Mouse (Mus musculus) cerebellum, adult 8-10 months (tissue): ENCODE results near the gene Tnks1bp1.

Experiments
- DNase-seq: peaks from one replicate; pipeline ENCODE4 v3.0.0; 2022

Tnks1bp1 gene

DNA sequence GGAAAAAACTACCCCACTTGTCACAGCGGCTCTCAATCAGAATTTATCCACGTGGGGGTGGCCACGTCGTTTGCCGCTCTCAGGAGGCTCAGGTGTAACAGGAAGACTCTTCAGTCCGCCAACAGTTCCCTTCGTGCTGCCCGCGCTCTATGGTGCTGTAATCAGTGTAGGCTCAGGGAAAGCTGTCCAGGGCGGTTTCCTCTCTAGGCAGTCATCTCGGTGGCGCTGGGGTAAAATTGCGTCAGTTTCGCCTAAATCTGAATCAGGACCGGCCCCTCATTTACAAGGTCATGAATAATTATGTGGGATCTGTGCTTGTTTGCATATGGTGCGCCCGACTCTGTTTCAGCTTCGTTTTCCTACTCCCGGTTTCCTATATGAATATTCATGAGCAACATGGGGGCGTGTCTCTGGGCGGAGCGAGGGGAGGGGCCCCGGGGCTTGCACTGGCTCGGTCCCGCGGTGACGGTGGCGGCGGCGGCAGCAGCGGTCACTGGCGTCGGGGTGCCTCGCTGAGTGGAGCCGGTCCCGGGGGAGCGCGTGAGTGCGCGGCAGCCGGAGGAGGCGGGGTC is at the start of gene Tnks1bp1:
Gene Tnks1bp1, plus strand, starts transcription at position 427 of the 572 bp plus-strand sequence.
- peak; percentile 96 for DNase-seq

DNA sequence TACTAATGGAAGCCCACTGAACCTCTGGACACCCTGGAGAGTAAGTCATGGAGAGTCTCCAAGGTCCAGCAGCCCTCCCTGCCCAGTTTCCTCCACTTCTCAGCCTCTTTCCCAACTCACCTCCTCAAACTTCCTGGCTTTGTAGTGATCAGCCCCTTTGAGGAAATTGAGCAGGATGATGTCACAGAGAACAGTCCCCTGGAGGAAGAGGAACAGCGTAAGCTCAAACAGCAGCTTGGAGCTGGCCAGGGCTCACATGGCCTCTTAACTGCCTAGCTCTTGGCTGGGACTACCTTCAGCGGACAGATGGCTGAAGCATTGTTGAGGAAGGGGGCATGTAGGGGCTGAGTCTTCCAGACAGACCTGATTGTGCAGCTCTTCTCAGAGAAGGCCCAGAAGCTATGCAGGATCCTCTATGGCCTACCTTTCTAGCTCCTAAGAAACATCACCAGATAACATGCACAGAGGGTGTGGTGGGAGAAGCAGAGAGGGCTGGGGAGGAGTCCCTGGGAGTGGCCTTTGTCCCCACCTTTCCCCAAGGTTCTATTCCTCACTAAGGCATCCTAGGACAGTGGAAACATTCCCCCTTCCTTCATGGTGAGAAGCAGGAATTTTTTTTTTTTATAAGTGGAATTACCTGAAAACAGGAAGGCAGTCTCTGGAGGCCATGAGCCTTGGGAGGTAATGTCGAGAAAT is 48.2 kb upstream of the Tnks1bp1 start:
- DNase-seq: no peak

DNA sequence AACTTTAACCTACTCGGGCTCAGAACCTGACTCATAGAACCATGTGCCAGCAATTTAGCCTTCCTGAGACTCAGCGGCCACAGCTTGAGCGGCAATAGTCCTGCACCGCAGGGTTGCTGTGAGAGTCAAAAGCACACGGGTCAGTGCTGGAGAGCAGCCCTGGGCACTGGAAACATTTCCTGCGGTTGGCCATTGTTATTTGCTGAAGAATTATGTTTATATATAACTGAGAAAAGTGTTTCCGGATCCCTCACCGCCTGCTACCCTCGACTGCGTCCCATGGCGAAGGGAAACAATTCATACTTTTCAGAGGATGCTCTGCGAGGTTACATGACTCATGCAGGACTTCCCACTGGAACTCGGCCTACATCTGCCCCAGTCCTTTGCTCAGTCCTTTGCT is 46.3 kb upstream of the Tnks1bp1 start:
- no peak for DNase-seq

DNA sequence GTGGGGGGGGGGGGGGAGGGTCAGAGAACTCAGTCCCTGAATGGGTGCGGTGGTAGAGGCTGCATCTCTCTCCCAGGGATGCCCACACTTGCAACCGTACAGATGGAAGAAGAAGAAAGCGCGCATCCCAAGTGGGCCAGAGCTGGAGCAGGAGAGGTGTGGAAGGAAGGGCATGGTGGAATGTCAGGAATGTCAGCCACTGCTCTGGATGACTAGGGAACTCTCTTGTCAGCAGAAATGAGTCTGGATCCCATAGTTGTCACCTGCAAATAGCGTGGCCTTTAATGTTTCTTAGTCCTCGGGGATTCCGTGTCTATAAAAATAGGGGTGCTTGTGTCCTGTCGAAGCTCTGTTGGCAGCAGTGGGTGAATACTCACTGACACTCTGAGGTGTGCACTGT is 45.2 kb upstream of the Tnks1bp1 start:
- no peak for DNase-seq

DNA sequence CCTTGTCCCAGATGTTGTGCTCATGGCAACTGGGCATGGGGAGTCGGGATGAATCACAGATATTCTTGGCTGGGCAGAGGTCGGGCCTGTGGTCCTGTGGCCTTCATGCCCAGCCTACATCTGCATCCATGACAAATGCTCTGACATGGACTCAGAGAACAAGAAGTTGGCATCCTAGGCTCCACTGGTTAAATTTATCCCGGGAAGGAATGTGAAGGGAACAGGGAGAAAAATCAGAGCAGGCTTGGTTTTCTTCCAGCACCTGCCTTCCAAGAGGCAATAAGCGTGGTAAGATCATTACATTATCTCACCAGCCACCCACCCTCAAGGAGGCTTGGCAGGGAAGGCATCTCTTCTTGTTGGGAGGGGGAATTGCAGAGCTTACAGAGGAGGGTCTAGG is 43.5 kb upstream of the Tnks1bp1 start:
- no peak for DNase-seq

DNA sequence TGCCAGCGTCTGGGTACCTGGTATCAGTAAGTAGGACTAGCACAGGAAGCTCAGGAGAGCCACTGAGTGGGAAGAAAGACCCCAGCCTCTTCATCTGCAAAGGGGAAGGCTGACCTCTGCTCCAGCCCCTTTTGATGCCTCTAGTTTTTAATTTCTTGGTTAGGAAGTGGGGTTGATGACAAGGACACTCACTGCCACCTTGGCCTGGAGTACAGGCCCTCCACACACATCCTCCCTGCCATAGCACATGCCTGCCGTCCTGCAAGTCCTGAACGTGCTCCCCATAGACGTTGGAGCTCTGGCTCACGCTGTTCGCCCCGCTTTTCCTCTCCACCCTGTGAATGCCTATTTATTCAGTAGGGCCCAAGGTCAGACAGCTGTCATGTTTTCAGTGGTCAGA is 41.2 kb upstream of the Tnks1bp1 start:
- DNase-seq: no peak

DNA sequence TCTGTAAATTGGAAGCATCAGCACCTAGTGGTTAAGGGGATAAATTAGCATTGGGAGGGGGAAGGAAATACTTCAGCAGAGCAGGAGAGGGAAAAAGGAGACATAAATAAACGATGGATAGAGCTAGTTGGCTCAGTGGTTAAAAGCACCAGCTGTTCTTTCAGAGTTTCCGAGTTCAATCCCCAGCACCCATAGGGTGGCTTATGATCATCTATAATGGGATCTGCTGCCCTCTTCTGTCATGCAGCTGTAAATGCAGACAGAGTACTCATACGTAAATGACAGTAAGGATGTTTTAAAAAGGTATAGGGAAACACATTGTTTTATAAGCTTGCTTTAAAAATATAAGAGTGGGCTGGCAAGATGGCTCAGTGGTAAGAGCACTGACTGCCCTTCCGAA is 40.1 kb upstream of the Tnks1bp1 start:
- peak; percentile 2 for DNase-seq

DNA sequence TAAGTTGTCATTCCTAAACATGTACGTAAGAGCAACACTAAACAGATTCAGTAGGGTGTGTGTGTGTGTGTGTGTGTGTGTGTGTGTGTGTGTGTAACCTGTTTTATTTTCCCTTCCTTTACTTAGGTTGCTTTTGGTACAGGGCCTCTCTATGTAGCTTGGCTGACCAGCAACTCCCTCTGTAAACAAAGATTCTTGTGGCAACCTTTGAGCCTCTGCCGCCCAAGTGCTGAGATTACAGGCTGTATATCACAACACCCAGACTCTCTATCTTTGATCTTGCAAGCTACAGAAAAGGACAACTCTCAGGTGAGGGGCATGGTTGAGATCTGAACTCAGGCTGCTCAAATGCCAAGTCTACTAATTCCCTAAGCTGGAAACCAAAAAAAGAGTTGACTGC is 38.6 kb upstream of the Tnks1bp1 start:
- no peak for DNase-seq

DNA sequence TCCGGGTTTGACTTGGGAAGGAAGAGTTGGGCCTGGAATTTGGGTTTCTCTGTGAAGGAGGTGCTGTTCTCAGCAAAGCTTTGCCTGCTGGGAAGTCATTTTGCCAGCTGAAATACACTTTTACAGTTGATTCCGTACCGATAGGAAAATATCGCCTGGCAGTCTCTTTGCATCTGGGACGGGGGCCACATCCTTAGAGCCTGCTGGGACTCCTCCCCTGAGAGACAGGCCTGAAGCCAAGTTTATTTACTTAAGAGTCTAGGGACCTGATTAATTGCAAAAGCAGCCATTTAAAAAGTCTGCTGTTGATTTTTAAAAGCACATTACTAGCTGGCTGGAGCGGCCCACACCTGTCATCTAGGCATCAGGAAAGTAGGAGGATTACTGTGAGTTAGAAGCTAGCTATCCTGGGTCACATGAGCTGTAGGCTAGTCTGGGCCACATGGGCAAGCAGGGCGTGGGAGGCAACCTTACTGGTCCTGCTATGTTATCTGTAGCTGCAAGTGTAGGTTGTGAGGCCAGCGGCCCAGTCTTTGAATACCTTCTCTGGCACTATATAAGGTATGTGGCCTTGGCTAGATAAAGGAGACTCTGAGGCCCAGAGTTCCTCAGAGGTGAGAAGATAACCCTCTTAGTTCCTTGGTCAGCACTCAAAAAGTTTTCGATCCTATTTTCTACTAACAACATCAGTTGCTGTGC is 35.8 kb upstream of the Tnks1bp1 start:
- no peak for DNase-seq

DNA sequence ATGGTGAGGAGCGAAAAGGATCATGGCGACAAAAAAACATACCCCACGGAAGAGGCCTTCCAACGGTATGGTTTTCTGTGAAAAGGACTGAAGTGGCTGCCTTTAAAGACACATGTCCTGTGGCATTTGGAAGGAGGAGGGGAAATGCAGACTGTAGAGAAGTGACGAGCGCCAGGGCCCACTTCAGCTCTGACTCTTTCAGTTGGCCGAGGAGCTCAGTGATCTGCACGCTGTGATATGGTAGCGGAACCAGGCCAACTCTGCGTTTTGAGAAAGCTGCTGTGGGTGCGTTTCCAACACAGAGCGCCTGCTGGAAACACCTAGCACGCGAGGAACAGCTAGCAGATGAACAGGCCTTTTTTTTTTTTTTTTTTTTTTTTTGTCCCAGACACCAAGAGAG is 35.1 kb upstream of the Tnks1bp1 start:
- DNase-seq: no peak

DNA sequence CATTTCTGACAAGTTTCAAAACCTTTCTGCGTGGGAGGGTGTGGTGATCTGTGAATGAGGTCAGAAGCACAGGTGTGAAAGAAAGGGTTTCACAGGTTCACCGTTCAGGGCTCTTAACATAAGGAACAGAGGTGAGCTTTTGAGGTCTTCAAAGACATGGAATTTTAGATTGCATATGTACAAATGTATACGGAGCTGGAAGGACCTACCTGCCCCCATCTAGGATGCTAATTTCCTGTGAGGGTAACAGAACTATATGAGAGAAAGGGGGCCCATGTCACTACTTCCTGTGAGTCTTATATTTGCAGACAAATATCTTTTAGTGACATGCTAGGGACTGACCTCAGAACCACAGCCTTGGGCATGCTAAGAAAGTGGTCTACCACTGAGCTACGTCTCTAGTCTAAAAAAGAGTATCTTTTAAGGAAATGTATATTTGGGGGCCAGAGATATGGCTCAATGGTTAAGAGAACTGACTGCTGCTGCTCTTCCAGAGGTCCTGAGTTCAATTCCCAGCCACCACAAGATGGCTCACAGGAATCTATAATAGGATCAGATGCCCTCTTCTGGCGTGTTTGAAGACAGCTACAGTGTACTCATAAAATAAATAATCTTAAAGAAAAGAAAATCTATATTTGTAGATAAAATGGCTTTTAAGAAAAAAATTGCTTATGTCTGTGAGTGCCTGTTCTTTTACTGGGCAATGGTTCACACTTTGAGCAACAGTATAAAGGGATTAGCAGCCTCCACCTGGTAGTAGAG is 33.8 kb upstream of the Tnks1bp1 start:
- DNase-seq: no peak

DNA sequence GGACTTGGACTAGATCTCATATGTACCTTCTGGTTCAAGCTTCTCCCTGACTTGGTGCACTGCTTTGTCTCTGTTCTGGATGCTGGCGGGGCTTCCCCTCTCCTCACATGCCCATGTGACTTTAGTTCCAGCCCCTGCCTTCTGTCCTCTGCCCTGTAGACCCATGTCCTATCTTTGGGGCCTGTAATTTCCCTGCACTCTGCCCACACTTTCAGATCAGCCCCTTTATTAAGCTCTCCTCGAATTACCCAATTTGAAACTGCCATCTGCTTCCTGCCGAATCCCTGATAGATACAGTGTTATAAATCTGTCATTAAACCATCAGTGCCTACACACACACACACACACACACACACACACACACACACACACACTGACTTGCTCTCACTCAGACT is 33.2 kb upstream of the Tnks1bp1 start:
- DNase-seq: no peak

DNA sequence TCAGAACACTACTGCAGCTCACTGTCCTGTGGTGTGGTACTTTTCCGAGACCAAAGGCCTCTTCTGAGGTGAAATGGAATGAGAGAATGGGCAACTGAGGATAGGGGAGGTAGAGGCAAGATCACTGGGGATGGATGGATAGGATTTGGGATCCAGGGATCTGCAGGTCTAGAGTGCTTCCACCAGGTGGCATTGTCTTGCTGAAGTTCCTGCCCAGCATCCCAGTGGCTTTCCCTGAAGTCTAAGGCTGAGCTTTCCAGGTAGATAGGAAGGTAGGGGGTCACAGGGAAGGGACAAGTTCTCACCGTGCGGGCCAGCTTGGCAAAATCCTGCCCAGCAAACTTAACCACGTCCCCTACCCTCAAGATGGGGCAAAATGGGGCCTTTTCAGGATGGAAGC is 25.8 kb upstream of the Tnks1bp1 start:
- no peak for DNase-seq

DNA sequence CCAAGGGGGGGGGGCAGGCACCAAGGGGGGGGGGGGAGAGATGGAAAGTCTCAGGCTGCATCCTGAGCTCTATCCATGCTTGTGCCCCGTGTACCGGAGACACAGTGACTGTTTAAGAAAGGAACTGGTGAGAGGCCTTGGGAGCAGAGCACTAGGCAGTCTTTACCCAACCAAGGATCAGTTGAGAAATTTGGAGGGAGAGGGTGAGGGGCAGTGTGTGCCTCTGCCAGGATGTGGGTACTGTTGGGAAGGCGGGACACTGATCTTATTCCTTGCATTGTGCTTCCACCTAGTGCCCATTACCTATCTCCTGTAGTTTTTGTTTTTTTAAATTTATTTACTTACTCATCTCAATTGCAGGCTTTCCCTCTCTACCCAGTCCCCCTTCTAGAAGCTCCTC is 21.6 kb upstream of the Tnks1bp1 start:
- DNase-seq: no peak

DNA sequence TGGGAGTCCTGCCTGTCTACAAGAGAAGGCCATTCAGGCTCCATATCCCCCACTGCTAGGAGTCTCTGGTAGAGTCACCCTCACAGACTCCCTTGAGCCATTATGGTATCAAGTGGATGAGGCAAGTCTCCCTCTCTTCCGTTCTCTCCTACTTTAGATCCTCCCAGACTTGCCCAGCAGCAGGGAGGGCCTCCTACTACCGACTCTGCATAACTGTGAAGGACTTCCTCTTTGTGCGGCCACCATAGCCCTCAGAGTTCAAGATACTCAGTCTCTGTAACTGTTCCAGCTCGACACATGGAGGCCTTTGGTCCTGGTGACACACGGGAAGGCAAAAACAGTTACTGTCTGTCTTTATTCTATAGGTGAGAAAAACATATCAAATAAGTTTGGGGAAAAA is 20.5 kb upstream of the Tnks1bp1 start:
- no peak for DNase-seq

DNA sequence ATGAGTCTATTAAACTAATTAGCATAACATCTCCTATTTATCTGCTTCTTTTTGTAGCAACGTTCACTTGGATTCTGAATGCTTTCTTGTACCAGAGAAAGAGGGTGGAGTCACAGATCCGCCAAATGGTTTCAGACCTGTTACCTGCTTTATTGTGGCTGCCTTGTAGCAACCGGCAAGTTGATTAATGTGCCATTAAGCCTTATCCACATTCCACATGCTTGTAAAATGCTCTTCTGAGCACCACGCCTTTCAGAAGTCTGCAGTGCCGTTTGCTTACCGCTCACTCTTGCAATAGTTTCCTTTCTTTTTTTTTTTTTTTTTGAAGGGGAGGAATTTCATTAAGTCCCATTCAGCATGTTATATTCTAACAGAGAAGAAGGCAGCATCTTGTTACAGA is 17.9 kb upstream of the Tnks1bp1 start:
- no peak for DNase-seq

DNA sequence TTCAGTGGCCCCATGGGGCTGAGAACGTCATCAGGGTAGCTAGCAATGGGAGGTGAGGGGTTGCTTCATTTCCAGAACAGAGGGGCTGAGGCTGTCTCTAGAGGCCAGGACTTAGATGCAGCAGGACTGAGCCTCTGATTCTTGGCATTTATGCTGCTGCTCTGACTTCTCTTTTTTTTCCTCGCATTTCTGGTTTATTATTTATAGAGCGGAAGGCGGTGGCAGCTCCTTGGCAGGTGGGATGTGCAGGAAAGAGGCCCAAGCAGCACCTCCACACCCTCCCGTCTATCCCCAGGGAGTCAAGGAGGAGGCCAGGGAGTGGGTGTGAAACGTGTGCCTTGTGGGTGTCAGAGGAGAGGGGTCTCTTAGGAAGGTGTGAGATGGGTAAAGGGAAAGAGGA is 16.8 kb upstream of the Tnks1bp1 start:
- no peak for DNase-seq

DNA sequence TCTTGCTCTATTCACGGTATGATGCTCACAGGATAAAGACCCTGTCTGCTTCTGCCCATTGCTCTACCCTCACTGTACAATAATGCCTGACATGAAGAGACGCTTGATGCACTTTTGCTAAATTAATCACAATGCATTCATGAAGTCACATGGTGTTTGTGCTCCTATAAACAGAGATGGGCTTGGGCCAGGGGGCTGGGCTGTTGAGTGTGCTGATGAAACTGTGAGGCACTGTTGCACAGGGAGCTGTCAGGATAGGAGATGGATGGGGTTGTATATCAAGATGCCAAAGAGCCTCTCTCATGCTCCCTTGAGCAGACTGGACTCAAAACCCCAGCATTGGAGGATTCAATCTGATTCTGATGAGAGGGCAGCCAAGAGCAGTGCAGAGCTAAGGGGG is 14.7 kb upstream of the Tnks1bp1 start:
- no peak for DNase-seq

DNA sequence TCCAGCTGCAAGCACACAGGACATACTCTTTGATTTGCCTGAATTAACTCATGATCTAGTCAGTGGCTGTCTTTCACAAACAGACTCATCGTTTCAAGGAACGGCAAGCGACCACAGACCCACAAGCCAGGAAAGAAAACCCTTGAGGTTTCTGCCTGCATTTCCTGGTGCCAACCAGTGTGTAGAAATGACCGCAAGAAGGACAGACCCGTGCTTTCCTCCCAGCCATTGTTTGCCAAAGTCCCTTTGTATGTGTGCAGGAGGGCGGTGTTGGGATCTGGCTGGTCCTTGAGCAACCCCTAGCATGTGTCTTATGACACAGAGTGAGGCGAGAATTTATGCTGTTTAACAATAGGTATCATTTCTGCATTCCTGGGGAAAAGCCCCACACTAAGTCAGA is 13.7 kb upstream of the Tnks1bp1 start:
- no peak for DNase-seq

DNA sequence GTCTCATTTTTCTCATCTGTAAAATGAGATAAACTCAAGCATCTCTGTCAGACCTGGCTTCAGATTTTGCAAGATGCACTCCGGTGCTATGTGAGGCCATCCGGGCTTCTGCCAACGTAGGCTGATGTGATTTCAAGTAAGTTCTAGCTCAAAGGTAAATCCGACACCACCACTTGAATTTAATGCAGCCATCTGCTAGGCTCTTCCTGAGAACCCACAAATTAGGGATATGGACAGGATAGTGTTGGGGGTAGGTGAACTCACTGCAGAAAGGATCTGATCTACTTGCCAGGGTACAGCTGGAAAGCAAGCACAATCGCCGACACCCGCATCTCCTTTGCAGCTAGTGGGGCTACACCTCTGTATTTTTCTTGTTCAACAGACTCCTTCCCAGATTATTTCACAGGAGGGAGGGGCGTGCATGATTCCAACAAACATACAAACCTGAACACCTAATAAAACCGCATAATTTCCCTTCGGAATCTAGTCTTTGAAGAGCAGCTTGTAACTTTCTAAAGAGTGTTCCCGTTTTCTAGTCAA is 11.2 kb upstream of the Tnks1bp1 start:
- no peak for DNase-seq

DNA sequence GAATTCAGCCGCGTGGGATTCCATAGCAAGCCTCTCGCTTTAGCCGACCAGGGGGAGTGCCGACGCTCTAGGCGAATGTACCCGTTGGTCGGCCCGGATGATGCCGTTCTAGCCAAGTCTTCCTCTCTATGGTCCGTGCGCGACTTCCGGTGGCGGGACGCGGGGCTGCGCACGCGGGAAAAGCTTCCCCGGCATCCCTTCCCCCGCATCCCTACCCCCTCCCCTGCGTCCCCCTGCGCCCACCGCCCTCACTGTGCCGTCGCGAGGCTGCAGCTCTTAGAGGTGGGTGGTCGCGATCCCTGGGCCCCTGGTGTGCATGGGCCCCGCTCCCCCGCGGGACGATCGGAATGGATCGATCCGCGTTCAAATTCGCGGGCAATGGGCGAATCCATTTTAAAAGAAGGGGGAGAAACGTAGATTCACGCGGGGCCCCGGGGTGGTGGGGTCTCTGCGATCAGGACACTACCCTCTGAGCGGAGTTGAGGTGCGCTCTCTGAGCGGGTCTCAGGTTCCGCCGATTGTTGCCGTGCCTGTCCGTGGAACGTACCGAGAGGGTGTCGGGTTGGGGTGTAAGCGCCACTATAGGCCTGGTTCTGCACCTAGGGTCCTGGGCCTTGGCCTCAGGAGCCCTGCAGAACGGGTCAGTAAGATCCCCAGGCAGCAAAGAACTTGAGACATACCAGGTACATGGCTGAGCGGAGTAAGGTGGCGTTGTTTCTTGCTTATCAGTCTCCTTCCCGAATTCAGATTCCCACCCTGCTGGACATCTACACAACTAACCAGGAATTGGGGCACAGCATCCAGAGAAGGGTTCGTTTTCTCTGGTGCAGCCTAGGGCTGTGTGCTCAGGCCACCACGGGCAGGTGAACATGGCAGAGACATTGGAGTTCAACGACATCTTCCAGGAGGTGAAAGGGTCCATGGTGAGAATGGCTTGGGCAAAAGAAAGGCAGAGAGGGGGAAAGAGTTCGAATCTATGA is 10.5 kb upstream of the Tnks1bp1 start, which contains the start of the genes Ssrp1 and P2rx3:
Gene Ssrp1, plus strand, starts transcription at position 188 of the 980 bp plus-strand sequence.
Gene P2rx3, minus strand, starts transcription at position 416 of the 980 bp plus-strand sequence.
- peak; percentile 89 for DNase-seq

DNA sequence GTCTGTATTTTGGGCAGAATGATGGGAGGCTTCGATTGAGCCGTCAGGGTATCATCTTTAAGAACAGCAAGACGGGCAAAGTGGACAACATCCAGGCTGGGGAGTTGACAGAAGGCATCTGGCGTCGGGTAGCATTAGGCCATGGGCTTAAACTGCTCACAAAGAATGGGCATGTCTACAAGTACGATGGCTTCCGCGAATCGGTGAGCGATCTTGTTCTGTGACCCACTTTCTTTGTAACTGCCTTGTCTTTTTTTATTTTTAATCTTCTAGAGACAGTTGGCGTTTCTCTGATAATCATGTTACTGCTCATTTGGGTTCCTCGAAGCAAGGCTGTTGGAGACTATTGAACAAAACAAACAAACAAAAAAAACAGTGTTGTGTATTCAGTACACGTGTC is 9.5 kb upstream of the Tnks1bp1 start:
- no peak for DNase-seq
